Mouse (Mus musculus) midbrain, embryonic 16.5 days (tissue): ENCODE data around the gene Cops2. TPM values are rescaled to one million over a fixed set of nuclear protein-coding genes. Genes with fewer than 3 reads are reported as not detected.

Experiments
- ATAC-seq: fragments of 200-750 bp; cut with Nextera tagmentation; 2 replicates; pipeline ENCODE4 v1.8.0; 2017; ENCODE audit warnings: moderate TSS enrichment
- H3K27ac ChIP-seq: fragments of 300-500 bp; sonication (generic); 2 replicates; pipeline ENCODE4 v1.5.1; 2014; ENCODE audit warnings: mild to moderate bottlenecking, low read length, mixed read lengths
- H3K27me3 ChIP-seq: fragments of 300-500 bp; sonication (generic); 2 replicates; pipeline ENCODE4 v1.6.1; 2014; ENCODE audit warnings: low read depth, low read length, mixed read lengths; ENCODE audit not compliant: control insufficient read depth, insufficient read depth
- H3K36me3 ChIP-seq: fragments of 300-500 bp; sonication (generic); 2 replicates; pipeline ENCODE4 v1.6.1; 2014; ENCODE audit warnings: mild to moderate bottlenecking, low read length, moderate library complexity, mixed read lengths; ENCODE audit not compliant: control insufficient read depth, insufficient read depth
- H3K4me1 ChIP-seq: fragments of 300-500 bp; sonication (generic); 2 replicates; pipeline ENCODE4 v1.6.1; 2014; ENCODE audit warnings: mild to moderate bottlenecking, low read length, mixed read lengths; ENCODE audit not compliant: control insufficient read depth, insufficient read depth
- H3K4me2 ChIP-seq: fragments of 300-500 bp; sonication (generic); 2 replicates; pipeline ENCODE4 v1.6.1; 2014; ENCODE audit warnings: mild to moderate bottlenecking, low read length, mixed read lengths
- H3K4me3 ChIP-seq: fragments of 300-500 bp; sonication (generic); 2 replicates; pipeline ENCODE4 v1.5.1; 2014; ENCODE audit warnings: low read depth, mild to moderate bottlenecking, low read length, moderate library complexity, mixed read lengths
- H3K9ac ChIP-seq: fragments of 300-500 bp; sonication (generic); 2 replicates; pipeline ENCODE4 v1.6.1; 2014; ENCODE audit warnings: low read depth, low read length, mixed read lengths
- H3K9me3 ChIP-seq: fragments of 300-500 bp; sonication (generic); replicated peaks from 2 replicates; pipeline ENCODE4 v1.6.1; 2014; ENCODE audit warnings: mild to moderate bottlenecking, low read length, mixed read lengths; ENCODE audit not compliant: control insufficient read depth, poor library complexity, severe bottlenecking
- WGBS: fragments of 180-500 bp; shearing (Covaris S2); extraction: QIAGEN DNeasy Blood & Tissue Kit; methylation state at CpG from one replicate; pipeline ENCODE4 v1.1.7; 2014; 5-methylcytosine and 5-hydroxymethylcytosine counted together
- polyA plus RNA-seq: library from polyadenylated mRNA; unstranded; fragments of >200 nt; fragmentation: Nextera tagmentation; extraction: Ambion mirVana; gene quantifications from 2 replicates; pipeline ENCODE4 v1.2.1, GENCODE M21; 2015

Cops2 gene
- polyA plus RNA-seq, 1 experiment from 2014 or later, result 60.0 TPM

- H3K4me1 ChIP-seq, result peaks cover 21% of the 10 kb centered on the region
- H3K36me3 ChIP-seq, result no peaks in the 10 kb centered on the region
- peak overlapping the region; percentile 94 for H3K9ac ChIP-seq
- H3K4me3 ChIP-seq, result peak overlapping the region; percentile 88
- peak overlapping the region; percentile 77 for H3K4me2 ChIP-seq
- peak overlapping the region; percentile 80 for H3K27ac ChIP-seq
- no peaks in the 10 kb centered on the region; the same call in 1 of the 2 replicates for H3K27me3 ChIP-seq
- ATAC-seq, result peak; percentile 46
- no peaks in the 10 kb centered on the region for H3K9me3 ChIP-seq
- WGBS, result 6% methylated on average over 28 of the region's 44 CpGs
Measured at GRCm38 (mm10) chr2:125781978-125782718, 76.8 kb downstream of the Cops2 start.

GRCm38 (mm10) chr2:125781006-125781405 is 77.9 kb downstream of the Cops2 start:
- H3K4me1 ChIP-seq, result peaks cover 21% of the 10 kb centered on the region
- no peak overlapping the region for H3K27ac ChIP-seq
- WGBS, result 83% methylated on average over 2 of the region's 2 CpGs
- no peaks in the 10 kb centered on the region for H3K36me3 ChIP-seq
- H3K9me3 ChIP-seq, result no peaks in the 10 kb centered on the region
- peak overlapping the region; percentile 77 for H3K4me2 ChIP-seq
- no peaks in the 10 kb centered on the region; the same call in 1 of the 2 replicates for H3K27me3 ChIP-seq
- ATAC-seq, result no peak
- H3K9ac ChIP-seq, result peak overlapping the region; percentile 4; the same call in 1 of the 2 replicates
- 0 out of 2 replicates have a peak overlapping the region, but pooled peaks have one; percentile 6 for H3K4me3 ChIP-seq

Other genes starting within 250 kb of the Cops2 start
- gene Cep152, start 234.0 kb downstream of the Cops2 start, polyA plus RNA-seq, result 2.7 and 3.1 TPM in 2 replicates
- gene Eid1, start 186.0 kb downstream of the Cops2 start, polyA plus RNA-seq, result 431 and 443 TPM in 2 replicates
- gene Shc4, start 135.0 kb downstream of the Cops2 start, polyA plus RNA-seq, result 2.5 and 3.0 TPM in 2 replicates
- gene Secisbp2l, start 76.3 kb downstream of the Cops2 start, polyA plus RNA-seq, result 30.9 and 31.7 TPM in 2 replicates
- 32.7 and 33.2 TPM in 2 replicates for gene Galk2, start within 50 bp of the Cops2 start, polyA plus RNA-seq
- 0.53 and 0.67 TPM in 2 replicates for gene Fgf7, start 175.5 kb upstream of the Cops2 start, polyA plus RNA-seq